Mouse (Mus musculus) heart, adult 2 months (tissue): ENCODE results near the gene Slc28a3. TPM values are rescaled to one million over a fixed set of nuclear protein-coding genes. Genes with fewer than 3 reads are reported as not detected.

Experiments
- DNase-seq, 2 experiments: peaks; one replicate each; pipeline ENCODE4 v3.0.0; 2021
- H3K27ac ChIP-seq: fragments of 200-600 bp; 2 replicates; pipeline ENCODE4 v1.8.1; 2022
- H3K27me3 ChIP-seq: fragments of 200-500 bp; 2 replicates; pipeline ENCODE4 v1.6.1; 2012; ENCODE audit warnings: mild to moderate bottlenecking, low read length, inconsistent platforms, mixed read lengths; ENCODE audit not compliant: control insufficient read depth, insufficient read depth
- H3K36me3 ChIP-seq: fragments of 200-500 bp; 2 replicates; pipeline ENCODE4 v1.6.1; 2012; ENCODE audit warnings: low read length, inconsistent platforms; ENCODE audit not compliant: control insufficient read depth, insufficient read depth
- H3K4me1 ChIP-seq: fragments of 200-500 bp; 2 replicates; pipeline ENCODE4 v1.6.1; 2011; ENCODE audit warnings: low read length; ENCODE audit not compliant: control insufficient read depth, insufficient read depth
- H3K4me3 ChIP-seq: fragments of 200-600 bp; 2 replicates; pipeline ENCODE4 v1.8.1; 2022
- H3K79me2 ChIP-seq: fragments of 200-500 bp; replicated peaks from 2 replicates; pipeline ENCODE4 v1.6.1; 2012; ENCODE audit warnings: mild to moderate bottlenecking, inconsistent platforms, low read length, moderate library complexity, mixed read lengths; ENCODE audit not compliant: control insufficient read depth, insufficient read depth
- H3K9ac ChIP-seq: fragments of 200-500 bp; 2 replicates; pipeline ENCODE4 v1.6.1; 2012; ENCODE audit warnings: low read depth, mild to moderate bottlenecking, control low read depth, inconsistent platforms, low read length, mixed read lengths
- CTCF ChIP-seq: fragments of 200-600 bp; IDR thresholded peaks from 2 replicates; pipeline ENCODE4 v1.8.1; 2022; ENCODE audit warnings: antibody characterized with exemption, mild to moderate bottlenecking, moderate library complexity
- EP300 ChIP-seq: fragments of 200-500 bp; IDR thresholded peaks from 2 replicates; pipeline ENCODE4 v1.6.1; 2011; ENCODE audit warnings: low read depth, low read length, control low read depth; ENCODE audit not compliant: insufficient read depth
- POLR2A ChIP-seq: fragments of 200-500 bp; IDR thresholded peaks from 2 replicates; pipeline ENCODE4 v1.6.1; 2011; ENCODE audit warnings: mild to moderate bottlenecking, low read depth, low read length, control low read depth; ENCODE audit not compliant: insufficient read depth
- WGBS: fragments of 180-500 bp; shearing (Covaris S2); methylation state at CpG from one replicate; pipeline ENCODE4 v1.1.7; 2018; 5-methylcytosine and 5-hydroxymethylcytosine counted together
- intact Hi-C: fragments of 180-260 bp; cut with DNase I; formaldehyde crosslinking; loops from one replicate; pipeline ENCODE4 v1.15.1; 2025
- polyA plus RNA-seq: library from polyadenylated mRNA; depleted of rRNA; stranded (reverse); fragments of >200 nt; gene quantifications from 2 replicates; pipeline ENCODE4 v1.2.3, GENCODE M21; 2012
- total RNA-seq, 2 experiments: library from RNA; stranded (reverse); gene quantifications; 2 replicates each; pipeline ENCODE4 v1.2.3; 2021

The Slc28a3 gene
- total and polyA plus RNA-seq, 3 experiments: 0.12 TPM; not detected in 2

DNA sequence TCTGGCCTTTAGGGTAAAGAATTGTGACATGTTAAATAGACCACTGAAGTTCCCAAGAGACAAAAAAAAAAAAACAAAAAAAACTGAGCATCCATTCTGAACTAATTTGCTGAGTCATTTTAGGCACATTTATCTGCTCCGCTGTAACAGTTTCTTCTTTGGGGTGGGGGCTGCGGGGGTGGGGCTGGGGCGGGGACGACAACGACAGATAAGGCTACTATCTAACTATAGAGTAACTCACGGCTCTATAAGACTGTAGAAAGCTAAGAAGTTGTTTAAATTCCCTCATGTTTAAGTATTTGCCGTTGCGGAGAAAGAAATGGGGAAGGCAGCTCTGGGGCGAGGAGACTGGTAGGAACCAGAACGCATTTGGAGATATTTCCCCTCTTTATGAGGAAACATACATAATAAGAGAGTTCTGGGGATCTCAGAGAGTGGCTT is 68.1 kb downstream of the Slc28a3 start:
- DNase-seq: no peak
- H3K4me1 ChIP-seq: no peaks in the 10 kb centered on the region
- H3K9ac ChIP-seq: no peak overlapping the region
- TF ChIP-seq POLR2A: no peak
- no peak for TF ChIP-seq EP300
- no peak for TF ChIP-seq CTCF
- no peaks in the 10 kb centered on the region for H3K36me3 ChIP-seq
- H3K4me3 ChIP-seq: no peak overlapping the region
- 77% methylated on average over 10 of the region's 10 CpGs for WGBS
- no peaks in the 10 kb centered on the region for H3K79me2 ChIP-seq
- intact Hi-C loops: loop anchor here (1.0 to 5.0 kb wide), 3 partner anchors 155 to 385 kb away; partner anchors contain the start of genes 2210016F16Rik and Idnk
- no peak overlapping the region for H3K27ac ChIP-seq
- no peaks in the 10 kb centered on the region for H3K27me3 ChIP-seq

GRCm38 (mm10) chr13:58542167-58542566 is 68.5 kb downstream of the Slc28a3 start:
- no peak for TF ChIP-seq EP300
- TF ChIP-seq CTCF: no peak
- no peak for TF ChIP-seq POLR2A
- intact Hi-C loops: loop anchor here (5.0 kb wide), 2 partner anchors 155 to 385 kb away; partner anchors contain the start of genes 2210016F16Rik and Idnk
- Histone ChIP-seq H3K4me3 (no peak overlapping the region), H3K27ac (no peak overlapping the region), H3K79me2 (no peaks in the 10 kb centered on the region), H3K4me1 (no peaks in the 10 kb centered on the region), H3K36me3 (no peaks in the 10 kb centered on the region), H3K9ac (no peak overlapping the region), H3K27me3 (no peaks in the 10 kb centered on the region)
- DNase-seq: no peak
- WGBS: 86% methylated on average over 8 of the region's 8 CpGs

GRCm38 (mm10) chr13:58541620-58542019 is 69.1 kb downstream of the Slc28a3 start:
- WGBS: 75% methylated on average over 4 of the region's 4 CpGs
- H3K79me2 ChIP-seq: no peaks in the 10 kb centered on the region
- H3K9ac ChIP-seq: no peak overlapping the region
- DNase-seq: no peak
- no peak overlapping the region for H3K4me3 ChIP-seq
- H3K4me1 ChIP-seq: no peaks in the 10 kb centered on the region
- intact Hi-C loops: loop anchor here (5.0 kb wide), 2 partner anchors 154 to 384 kb away; partner anchors contain the start of genes 2210016F16Rik and Idnk
- H3K27me3 ChIP-seq: no peaks in the 10 kb centered on the region
- no peak overlapping the region for H3K27ac ChIP-seq
- H3K36me3 ChIP-seq: no peaks in the 10 kb centered on the region
- TF ChIP-seq POLR2A (no peak), EP300 (no peak)

- DNase-seq: no peak
- Histone ChIP-seq H3K79me2 (no peaks in the 10 kb centered on the region), H3K27me3 (no peaks in the 10 kb centered on the region), H3K36me3 (no peaks in the 10 kb centered on the region), H3K9ac (no peak overlapping the region), H3K4me3 (no peak overlapping the region), H3K27ac (no peak overlapping the region), H3K4me1 (no peaks in the 10 kb centered on the region)
- no peak for TF ChIP-seq CTCF
- no peak for TF ChIP-seq EP300
- TF ChIP-seq POLR2A: no peak
- intact Hi-C loops: no loop called here
- 79% methylated on average over 7 of the region's 7 CpGs for WGBS
Observed at GRCm38 (mm10) chr13:58538966-58539365, 71.7 kb downstream of the Slc28a3 start.

DNA sequence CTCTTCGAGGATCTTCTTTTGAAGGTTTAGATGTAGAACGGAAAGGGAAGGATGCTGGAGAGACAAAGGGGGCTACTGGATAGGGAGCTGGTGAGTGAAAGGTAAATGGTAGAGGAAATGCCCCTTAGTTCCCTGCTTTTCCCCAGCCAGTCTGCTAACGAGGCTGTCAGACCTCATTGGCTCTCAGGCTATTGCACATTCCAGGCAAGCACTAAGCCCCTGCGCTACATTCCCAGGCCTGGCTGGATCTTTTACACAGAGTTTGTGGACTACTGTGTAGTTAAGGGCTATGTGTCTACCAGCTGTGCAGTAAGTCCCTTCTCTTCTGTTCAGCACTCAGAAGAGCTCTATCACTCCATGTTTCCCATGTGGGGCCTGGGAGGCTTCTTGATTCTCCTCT is 72.3 kb downstream of the Slc28a3 start:
- Histone ChIP-seq H3K79me2 (no peaks in the 10 kb centered on the region), H3K36me3 (no peaks in the 10 kb centered on the region), H3K4me3 (no peak overlapping the region), H3K27me3 (no peaks in the 10 kb centered on the region), H3K4me1 (no peaks in the 10 kb centered on the region), H3K27ac (no peak overlapping the region), H3K9ac (no peak overlapping the region)
- TF ChIP-seq CTCF (no peak), EP300 (no peak), POLR2A (no peak)
- 62% methylated on average over 4 of the region's 4 CpGs for WGBS
- DNase-seq: no peak
- intact Hi-C loops: no loop called here

- Histone ChIP-seq H3K4me1 (no peaks in the 10 kb centered on the region), H3K36me3 (no peaks in the 10 kb centered on the region), H3K9ac (no peak overlapping the region), H3K4me3 (no peak overlapping the region), H3K27me3 (no peaks in the 10 kb centered on the region), H3K27ac (no peak overlapping the region), H3K79me2 (no peaks in the 10 kb centered on the region)
- TF ChIP-seq EP300 (no peak), CTCF (no peak), POLR2A (no peak)
- 28% methylated on average over 6 of the region's 6 CpGs for WGBS
- DNase-seq: no peak
- intact Hi-C loops: no loop called here
Observed at GRCm38 (mm10) chr13:58537916-58538233, 72.8 kb downstream of the Slc28a3 start.
